Mouse (Mus musculus) olfactory bulb, adult 2 months (tissue): ENCODE results near the gene Ccdc65. TPM values are rescaled to one million over a fixed set of nuclear protein-coding genes. Genes with fewer than 3 reads are reported as not detected.

Source experiments
- H3K27ac ChIP-seq: fragments of 200-500 bp; 2 replicates; pipeline ENCODE4 v1.5.1; 2012; ENCODE audit warnings: low read depth, low read length; ENCODE audit not compliant: insufficient read depth
- H3K4me1 ChIP-seq: fragments of 200-500 bp; 2 replicates; pipeline ENCODE4 v1.6.1; 2012; ENCODE audit warnings: low read length; ENCODE audit not compliant: control insufficient read depth, insufficient read depth
- H3K4me3 ChIP-seq: fragments of 200-500 bp; 2 replicates; pipeline ENCODE4 v1.5.1; 2012; ENCODE audit warnings: mild to moderate bottlenecking, low read depth, low read length, moderate library complexity; ENCODE audit not compliant: insufficient read depth
- CTCF ChIP-seq: fragments of 200-500 bp; IDR thresholded peaks from 2 replicates; pipeline ENCODE4 v1.5.1; 2012; ENCODE audit warnings: low read depth, mild to moderate bottlenecking, low read length, moderate library complexity; ENCODE audit not compliant: insufficient read depth
- POLR2A ChIP-seq: fragments of 200-500 bp; IDR thresholded peaks from 2 replicates; pipeline ENCODE4 v1.6.1; 2012; ENCODE audit warnings: mild to moderate bottlenecking, low read depth, low read length, moderate library complexity; ENCODE audit not compliant: insufficient read depth
- WGBS: fragments of 180-500 bp; shearing (Covaris S2); methylation state at CpG from one replicate; pipeline ENCODE4 v1.1.7; 2018; 5-methylcytosine and 5-hydroxymethylcytosine counted together
- polyA plus RNA-seq: library from polyadenylated mRNA; stranded (reverse); fragments of >200 nt; gene quantifications from 2 replicates; pipeline ENCODE4 v1.2.4, GENCODE M21; 2012; ENCODE audit warnings: low replicate concordance; ENCODE audit not compliant: missing spikeins, insufficient read depth, insufficient read length

The Ccdc65 gene
- polyA plus RNA-seq, 1 experiment: not detected

DNA sequence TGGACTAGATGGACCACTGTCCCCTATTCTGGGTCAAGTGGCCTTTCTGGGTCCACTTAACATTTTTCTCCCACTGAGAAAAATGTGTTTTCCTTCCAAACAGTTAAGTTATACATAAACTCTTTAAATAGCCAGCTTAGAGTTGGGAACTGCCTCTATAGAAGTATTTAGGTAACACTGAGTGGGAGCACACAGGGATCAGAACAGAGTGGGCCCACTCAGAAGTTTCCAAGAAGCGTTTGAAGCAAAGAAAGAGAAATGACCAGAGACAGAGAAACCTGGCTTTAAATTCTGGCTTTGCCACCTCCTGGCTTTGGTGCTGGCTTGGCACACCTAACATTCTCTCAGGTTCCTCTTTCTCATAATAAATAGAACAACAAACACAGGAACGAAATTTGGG is 18.3 kb upstream of the Ccdc65 start:
- H3K27ac ChIP-seq: no peak overlapping the region
- TF ChIP-seq POLR2A: no peak
- no peak for TF ChIP-seq CTCF
- 57% methylated on average over 2 of the region's 2 CpGs for WGBS
- no peak overlapping the region for H3K4me3 ChIP-seq
- H3K4me1 ChIP-seq: peaks cover 5% of the 10 kb centered on the region

DNA sequence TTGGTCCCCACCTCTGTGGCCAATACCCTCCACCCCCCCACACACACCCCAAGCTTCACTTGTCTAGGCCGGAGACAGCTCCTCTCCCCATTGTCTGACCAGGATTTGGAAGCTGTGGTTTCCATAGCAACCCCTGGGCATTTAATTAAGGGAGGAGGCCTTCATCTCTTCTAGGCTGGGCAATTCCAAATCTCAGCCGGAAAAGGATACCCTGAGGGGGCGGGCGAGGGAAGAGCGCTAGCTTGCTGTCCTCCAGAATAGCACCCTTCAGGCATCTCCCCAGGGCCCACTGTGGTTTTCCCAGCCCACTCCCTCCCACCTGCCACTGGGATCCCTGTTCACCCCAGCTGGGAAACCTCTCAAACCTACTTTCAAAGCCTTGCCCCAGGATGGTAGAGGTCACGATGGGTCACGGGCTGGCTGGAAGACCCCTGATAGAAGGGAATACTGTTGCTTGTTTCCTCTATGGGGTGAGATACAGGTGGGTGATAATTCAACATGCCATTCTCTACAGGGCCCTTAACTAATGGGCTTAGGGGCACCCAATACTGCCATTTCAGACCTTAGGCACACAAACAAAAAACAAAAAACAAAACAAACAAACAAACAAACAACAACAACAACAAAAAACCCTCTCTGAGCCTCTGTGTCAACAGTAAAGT is 16.4 kb upstream of the Ccdc65 start:
- Histone ChIP-seq H3K4me1 (peaks cover 5% of the 10 kb centered on the region), H3K27ac (no peak overlapping the region), H3K4me3 (no peak overlapping the region)
- no peak for TF ChIP-seq CTCF
- TF ChIP-seq POLR2A: no peak
- 44% methylated on average over 7 of the region's 7 CpGs for WGBS

- WGBS: 67% methylated on average over 11 of the region's 11 CpGs
- Histone ChIP-seq H3K4me3 (no peak overlapping the region), H3K27ac (no peak overlapping the region), H3K4me1 (peaks cover 5% of the 10 kb centered on the region)
- TF ChIP-seq CTCF (no peak), POLR2A (no peak)
These were observed 15.8 kb upstream of the Ccdc65 start for GRCm38 (mm10) chr15:98692171-98692715.

DNA sequence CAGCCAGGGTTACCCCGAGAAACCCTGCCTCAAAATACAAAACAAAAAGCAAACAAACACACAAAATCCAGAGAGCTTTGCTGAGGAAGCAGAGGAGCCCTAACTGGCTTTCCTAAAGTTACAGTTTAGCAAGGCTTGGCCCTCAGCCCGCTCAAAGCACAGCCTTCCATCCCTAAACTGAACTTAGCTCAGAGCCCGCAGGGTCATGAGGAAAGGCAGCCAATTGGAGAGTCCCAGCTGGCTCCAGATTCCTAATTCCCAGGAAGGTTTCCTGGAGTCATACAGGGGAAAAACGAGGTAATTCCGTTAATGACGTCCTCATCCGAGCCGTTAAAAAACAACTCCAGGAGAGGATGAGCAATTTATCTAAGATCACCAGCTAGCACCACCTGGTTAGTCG is 12.3 kb upstream of the Ccdc65 start:
- WGBS: 51% methylated on average over 9 of the region's 9 CpGs
- H3K27ac ChIP-seq: no peak overlapping the region
- H3K4me3 ChIP-seq: no peak overlapping the region
- peaks cover 11% of the 10 kb centered on the region for H3K4me1 ChIP-seq
- no peak for TF ChIP-seq CTCF
- TF ChIP-seq POLR2A: no peak

DNA sequence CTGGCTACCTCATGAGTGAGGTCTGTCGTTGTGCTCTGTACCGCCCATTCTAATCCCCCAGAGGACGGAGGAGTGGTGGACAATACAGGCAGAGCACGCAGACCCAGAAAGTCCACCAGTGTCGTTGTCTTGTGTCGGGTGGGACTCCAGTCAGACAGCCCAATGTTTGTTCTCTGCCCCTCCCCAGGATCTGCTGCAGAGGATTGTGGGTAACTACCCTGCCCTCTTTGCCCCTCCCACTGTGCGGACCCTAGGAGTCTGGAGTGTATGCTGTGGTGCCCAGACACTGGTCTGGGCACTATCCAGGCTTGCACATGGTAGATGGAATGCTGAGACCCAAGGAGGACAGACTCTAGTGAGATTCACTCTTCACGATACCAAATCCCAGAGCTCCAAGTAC is 11.8 kb upstream of the Ccdc65 start:
- WGBS: 48% methylated on average over 8 of the region's 8 CpGs
- H3K4me3 ChIP-seq: no peak overlapping the region
- no peak overlapping the region for H3K27ac ChIP-seq
- TF ChIP-seq POLR2A (no peak), CTCF (no peak)
- H3K4me1 ChIP-seq: peaks cover 11% of the 10 kb centered on the region

DNA sequence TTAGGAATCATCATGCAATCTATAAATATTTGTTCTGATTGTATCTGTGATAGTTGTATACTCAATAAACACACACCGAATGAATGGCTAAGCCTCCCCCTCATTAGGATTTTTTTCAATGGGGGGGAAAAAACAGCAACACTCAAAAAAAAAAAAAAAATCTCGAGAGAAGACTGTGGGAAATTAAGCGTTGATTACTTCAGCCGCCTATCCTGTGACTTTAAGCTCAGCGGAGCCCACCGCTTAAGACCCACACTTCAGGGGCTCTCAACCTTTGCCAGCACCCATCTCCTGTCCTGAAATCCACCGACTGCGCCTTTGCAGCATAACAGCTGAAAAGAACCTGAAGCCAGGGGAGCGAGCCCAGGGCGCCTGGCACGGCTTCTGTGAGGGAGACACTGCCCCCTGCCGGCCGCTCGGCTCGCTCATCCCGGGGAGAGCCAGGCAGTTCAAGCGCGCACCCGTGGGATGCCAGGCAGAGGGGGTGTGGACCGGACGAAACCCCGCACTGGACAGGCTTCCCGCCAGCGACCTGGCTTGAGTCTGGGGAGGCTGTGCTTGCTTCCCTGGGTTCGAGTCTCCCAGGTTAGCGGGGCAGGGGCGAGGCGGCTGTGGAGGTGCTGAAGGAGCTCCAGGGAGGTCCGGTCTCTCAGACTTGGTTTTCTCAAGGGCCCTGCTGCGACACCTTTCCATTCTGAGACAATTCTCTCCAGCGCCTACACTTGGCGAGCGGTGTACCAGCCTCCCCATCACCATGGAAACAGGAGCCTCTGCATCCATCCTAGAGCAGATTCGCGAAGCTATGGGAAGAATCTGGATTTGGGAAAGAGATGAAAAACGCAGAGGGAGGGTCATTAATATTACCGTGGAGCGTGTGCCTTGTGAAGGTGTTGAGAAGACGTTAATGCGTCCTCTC is 8.6 kb upstream of the Ccdc65 start:
- 1% methylated on average over 40 of the region's 40 CpGs for WGBS

GRCm38 (mm10) chr15:98704312-98704711 is 3.7 kb upstream of the Ccdc65 start:
- WGBS: 78% methylated on average over 9 of the region's 9 CpGs

More for the DNA sequence above, 8.6 kb upstream of the Ccdc65 start:
- Histone ChIP-seq H3K27ac (peak overlapping the region; percentile 32; the same call in 1 of the 2 replicates), H3K4me3 (peak overlapping the region; percentile 59), H3K4me1 (peaks cover 6% of the 10 kb centered on the region)
- TF ChIP-seq CTCF: peak; percentile 95
- TF ChIP-seq POLR2A: no peak

GRCm38 (mm10) chr15:98710442-98710841 is 2.4 kb downstream of the Ccdc65 start:
- Histone ChIP-seq H3K27ac (no peak overlapping the region), H3K4me3 (no peak overlapping the region), H3K4me1 (peaks cover 4% of the 10 kb centered on the region)
- WGBS: 19% methylated on average over 9 of the region's 9 CpGs
- TF ChIP-seq POLR2A (no peak), CTCF (peak; percentile 51)

More at GRCm38 (mm10) chr15:98704312-98704711, 3.7 kb upstream of the Ccdc65 start:
- no peak overlapping the region for H3K4me3 ChIP-seq
- H3K4me1 ChIP-seq: peaks cover 8% of the 10 kb centered on the region
- TF ChIP-seq POLR2A (no peak), CTCF (no peak)
- no peak overlapping the region for H3K27ac ChIP-seq

- Histone ChIP-seq H3K27ac (no peak overlapping the region), H3K4me3 (no peak overlapping the region), H3K4me1 (no peaks in the 10 kb centered on the region)
- no peak for TF ChIP-seq CTCF
- no peak for TF ChIP-seq POLR2A
- 54% methylated on average over 5 of the region's 5 CpGs for WGBS
These were observed 6.2 kb downstream of the Ccdc65 start for GRCm38 (mm10) chr15:98714230-98714652.
